Mouse (Mus musculus): ENCODE measurements at regions not wholly inside any gene's neighbourhood (a gene's known extent, or its start where the extent isn't known, plus 50 kb on each side); places are given as distances from the start of the nearest gene placed in this dataset.
A peak's percentile ranks its signal among the peaks of the same experiment; 100 is the strongest.

DNA sequence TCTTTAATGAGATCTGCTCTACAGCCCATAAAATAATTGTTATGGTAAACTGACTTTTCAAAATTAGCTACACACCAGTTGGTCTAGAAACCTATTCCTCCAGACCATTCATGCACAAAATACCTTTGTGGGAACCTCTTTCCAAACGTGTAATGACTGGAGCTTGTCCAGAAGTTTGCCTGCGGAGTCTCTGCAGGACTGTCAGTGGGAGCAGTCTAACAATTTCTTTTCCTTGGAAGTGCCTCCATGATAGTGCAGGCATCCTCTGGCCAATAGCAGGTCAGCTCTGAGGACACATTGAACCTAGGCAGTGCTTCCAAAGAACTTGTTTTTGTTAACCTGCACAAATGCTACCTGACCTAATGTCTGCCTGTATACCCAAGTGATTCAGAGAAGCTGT, 932.3 kb downstream of the Pcdh9 start:
- peak; percentile 26 for DNase-seq (ENCODE audit: low read depth, low spot score)

DNA sequence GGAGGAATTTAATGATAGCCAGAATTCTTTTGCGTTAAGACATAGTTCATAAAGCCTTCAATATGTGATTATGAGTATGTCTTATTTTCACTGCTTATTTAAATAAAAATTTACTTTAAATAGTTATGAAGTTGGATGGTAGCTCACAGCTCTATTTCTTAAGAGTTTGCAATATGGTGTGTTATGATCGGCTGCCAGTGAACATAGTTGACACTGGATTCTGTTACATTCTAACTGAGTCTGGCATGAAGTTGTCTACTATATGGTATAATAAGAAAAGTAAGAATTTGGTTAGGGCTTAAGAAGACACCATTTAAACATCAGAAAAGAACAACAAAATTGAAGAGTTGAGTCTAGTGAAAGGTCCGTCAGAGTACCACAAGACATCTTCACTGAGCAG, 935.0 kb downstream of the Pcdh9 start:
- DNase-seq (ENCODE audit: low read depth, low spot score) = peak; percentile 37

DNA sequence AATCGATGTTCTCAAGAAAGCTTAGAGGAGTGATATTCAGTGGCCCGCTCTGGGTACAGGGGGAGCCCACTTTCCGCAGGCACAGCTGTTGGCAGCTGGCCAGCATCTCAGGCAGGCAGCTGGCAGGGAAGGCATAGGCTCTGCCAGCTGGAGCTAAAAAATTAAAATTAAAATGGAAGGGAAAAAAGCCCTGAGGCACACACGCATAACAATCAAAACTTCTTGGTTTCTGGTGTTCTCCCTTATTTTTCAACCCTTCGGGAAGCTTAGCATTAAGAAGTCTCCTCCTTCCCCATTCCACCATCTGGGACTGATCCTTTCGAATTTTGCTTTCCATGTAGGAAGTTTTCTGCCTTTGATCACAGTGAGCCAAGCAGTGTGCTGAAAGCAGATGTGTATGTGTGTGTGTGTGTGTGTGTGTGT, 982.8 kb downstream of the Pcdh9 start:
- DNase-seq (ENCODE audit: low read depth, low spot score) = peak; percentile 58

DNA sequence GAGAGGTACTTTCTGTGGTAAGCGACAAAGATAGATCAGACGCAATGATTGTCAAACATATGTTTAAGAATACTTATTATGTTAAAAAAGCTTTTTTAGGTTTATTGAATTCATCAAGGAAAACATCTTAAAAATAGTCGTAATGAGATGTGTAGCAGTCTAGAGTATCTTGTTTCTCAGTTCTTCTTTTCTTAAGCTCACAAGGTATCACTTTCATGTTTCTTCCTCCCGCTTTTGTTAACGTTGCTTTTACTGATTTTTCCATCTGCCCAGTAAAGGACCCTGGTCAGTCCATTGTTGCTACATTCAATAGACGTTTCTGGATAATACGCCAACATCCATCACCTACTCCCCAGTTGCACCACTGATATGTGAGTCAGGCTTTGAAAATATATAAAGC, 1015.9 kb downstream of the Pcdh9 start:
- no peak for DNase-seq (ENCODE audit: low read depth, low spot score)

DNA sequence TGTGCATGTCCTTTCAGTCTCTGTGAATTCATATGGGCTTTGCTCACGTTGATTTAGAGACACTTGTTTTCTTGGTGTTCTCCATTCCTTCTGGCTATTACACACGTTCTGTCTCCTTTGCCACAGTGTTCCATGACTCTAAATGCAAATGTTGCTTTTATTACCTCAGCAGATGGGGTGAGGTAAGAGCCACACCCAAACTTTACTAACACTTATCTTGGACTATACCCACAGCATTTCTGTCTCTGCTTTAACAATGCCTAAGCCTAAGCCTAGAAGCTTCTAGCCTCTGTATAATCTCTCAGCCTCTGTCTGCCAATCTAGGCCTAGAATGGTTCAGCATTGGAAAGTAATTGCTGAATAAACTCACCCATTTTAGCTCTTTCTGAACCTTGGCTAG, 1024.0 kb downstream of the Pcdh9 start:
- DNase-seq (ENCODE audit: low read depth, low spot score) = no peak

DNA sequence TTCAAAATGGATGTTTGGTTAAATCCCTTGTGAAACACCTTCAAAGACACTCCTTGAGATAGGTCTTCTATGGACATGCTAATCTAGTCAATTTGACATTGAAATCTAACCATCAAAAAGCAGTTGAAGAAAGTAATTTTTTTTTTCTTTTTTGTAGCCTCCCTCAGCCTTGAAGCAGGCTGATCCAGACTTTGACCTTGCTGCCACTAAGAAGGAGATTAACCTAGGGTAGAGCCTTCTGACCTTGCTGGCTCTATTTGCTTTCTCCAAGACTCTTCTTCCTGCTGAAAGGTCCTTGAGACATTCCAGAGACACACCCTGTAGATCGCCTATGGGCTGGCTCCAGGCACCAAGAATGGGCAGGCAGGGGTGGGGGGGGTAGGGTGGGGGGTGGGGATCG, 1027.5 kb downstream of the Pcdh9 start:
- DNase-seq (ENCODE audit: low read depth, low spot score) = no peak

DNA sequence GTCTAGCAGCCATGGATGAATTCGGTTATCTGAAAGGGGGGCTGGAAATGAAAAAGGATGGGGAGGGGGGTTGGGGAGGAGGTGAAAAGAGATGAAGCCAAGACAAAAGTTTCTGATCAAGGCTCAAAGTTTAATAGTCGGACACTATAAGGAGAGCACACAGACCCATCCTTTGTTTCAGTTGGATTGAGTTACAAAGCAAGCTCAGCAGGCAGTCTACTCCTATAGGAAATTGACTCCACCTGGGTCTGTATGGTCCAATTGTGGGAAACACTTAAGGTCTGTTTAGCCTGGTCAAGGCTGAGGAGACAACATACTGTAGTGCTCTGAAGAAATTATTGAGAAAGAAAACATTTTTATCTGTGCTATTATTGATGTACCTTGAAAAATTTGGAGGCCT, 1029.8 kb downstream of the Pcdh9 start:
- no peak for DNase-seq (ENCODE audit: low read depth, low spot score)

DNA sequence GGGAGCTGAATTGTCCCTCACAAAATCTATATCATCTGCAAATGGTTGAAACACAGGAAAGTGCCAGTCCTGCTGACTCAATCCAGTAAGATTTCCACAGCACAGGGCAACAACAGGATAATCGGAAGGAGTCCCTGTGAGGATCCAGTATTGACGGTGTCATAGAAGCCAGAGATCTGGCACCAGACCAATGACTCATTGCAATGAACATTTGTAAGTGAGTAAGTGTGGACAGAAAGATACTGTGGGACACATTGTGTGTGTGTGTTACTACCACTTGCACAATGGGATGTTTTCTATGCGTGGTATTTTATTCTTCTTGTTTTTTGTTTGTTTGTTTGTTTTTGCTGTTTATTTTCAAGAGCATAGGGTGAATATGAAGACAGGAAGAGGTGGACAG, 1056.8 kb downstream of the Pcdh9 start:
- peak; percentile 5 for DNase-seq (ENCODE audit: low read depth, low spot score)

DNA sequence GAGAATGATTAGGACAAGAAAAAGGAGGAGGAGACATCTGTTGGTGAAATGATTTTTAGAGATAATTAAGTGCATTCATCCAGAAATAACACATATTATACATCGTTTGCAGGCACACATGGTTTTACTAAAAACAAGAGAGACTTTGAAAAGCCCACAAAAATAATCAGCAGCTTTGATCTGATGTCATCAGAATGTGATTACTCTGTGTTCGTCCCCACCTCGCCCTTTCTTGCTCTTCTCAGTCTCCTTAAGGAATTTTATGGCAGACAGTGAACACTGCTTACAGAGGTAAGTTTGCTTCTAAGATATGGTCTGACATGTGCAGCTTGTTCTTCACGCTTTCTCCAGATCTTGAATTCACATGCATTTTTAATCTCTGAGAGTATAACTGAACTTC, 1061.3 kb downstream of the Pcdh9 start:
- peak; percentile 9 for DNase-seq (ENCODE audit: low read depth, low spot score)

DNA sequence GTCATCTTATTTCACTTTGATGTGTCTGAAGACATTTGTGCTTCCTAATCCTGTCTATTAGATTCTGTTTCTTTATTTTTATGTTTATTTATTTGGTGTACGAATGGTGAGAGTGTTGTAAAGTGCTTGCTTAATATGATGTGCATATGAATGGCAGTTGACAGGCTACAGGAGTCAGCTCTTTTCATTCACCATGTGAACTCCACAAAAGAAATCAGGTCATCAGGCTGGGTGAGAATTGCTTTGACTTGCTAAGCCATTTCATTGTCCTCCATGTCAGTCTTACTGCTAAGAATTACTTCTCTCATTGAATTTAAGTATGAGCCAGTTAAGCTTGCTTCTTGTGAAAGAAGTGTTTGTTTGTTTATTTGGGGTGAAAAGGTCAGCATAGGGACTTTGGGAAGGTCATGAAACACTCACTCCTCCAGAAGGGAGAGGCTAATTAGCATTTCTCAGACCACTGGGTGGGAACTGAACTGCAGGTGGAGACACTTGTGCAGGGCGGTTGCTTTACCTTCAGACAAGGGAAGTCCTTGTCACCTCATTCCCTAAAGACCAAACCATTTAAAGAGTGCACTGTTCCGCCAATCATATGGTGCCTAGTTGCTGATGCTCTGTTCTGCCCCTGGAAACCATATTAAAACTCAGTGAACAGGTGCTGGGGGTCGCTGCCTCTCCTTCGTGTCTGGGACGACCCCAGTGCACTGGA, 1063.7 kb downstream of the Pcdh9 start:
- no peak for DNase-seq (ENCODE audit: low read depth, low spot score)

DNA sequence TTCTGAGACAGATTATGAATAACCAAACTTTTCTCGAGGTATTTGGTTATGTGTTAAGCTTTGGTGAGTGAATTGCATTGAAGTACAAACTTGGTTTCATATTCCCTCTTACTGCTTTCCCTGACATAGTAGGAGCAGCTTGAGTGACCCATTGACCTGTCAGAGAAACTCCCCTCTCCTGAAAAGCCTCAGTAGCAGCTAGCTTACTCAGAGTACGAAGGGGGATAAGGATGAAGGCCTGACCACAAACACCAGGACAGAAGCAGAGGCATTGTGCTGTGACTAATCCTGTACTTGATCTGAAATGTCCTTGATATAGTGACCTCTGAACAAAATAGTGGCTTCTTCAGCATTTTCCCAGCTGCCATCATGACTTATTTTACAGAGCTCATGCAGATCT, 1070.4 kb downstream of the Pcdh9 start:
- DNase-seq (ENCODE audit: low read depth, low spot score) = no peak
